Mouse (Mus musculus) kidney, postnatal 4 days (tissue): Measurements from ENCODE around the gene Ptgfrn.

Experiments used
- DNase-seq, 2 experiments: peaks; one replicate each; pipeline ENCODE4 v3.0.0; 2021; ENCODE audit warnings: mixed read lengths in 2 of 2

Gene Ptgfrn

DNA sequence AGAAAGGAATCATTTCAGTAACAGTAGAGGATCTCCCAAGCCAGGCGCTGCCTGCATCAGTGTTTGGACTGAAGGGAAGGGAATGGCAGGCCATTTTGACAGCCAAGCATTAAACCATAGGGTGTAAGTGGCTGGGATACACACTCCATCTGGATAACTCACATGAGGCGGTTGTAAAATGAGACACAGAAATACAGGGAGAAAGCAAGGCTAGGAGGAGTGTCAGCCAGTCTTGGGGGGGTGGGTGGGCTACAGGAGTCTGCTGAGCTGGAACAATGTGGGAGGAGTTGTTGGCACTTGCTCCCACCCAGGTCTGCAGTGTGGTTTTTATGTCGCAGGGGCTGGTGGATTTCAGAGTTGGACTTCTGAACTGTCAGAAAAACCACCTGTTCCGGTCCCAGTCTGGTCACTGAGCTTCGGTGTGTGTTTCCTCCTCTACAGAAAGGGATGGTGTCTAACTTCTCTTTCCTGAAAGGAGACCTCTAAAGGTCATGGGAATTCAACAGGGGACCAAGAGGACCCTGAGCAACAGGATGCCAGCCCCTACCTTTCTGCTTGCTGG, 72.0 kb downstream of the Ptgfrn start:
- no peak for DNase-seq

DNA sequence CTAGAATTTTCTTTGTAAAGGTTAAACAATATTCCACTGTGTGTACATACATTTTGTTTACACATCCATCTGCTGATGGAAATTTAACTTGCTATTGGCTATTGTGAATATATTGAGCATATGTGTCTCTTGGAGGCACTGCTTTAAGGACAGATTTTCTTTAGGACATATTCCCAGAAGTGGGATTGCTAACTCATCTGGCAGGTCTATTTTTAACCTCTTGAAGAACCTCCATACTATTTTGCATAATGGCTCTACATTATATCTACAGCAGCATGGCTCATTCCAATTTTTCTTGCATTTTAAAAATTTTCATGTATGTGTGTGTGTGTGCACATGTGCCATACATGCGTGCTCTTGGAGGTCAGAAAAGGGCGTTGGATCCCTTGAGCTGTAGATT, 74.1 kb downstream of the Ptgfrn start:
- DNase-seq = no peak

DNA sequence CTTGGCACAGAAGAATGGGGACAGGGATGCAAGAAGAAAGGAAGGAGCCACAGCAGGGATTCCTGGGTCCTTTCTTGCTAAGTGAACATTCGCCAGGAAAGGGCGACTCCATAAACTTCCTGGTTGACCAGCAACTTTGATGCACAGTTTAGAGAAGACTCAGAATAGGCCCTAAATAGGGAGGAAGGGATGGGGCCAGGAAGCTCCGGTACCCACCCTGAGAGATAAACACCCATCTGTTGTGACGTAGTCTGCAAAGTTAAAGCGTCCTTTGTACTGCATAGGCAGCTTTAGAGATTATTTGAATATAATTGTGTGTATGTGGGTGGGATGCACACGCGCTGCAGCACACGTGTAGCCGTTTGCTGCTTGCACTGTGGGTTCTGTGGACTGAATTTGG, 75.6 kb downstream of the Ptgfrn start:
- DNase-seq = no peak

GRCm38 (mm10) chr3:101033644-101034043, 76.4 kb downstream of the Ptgfrn start:
- no peak for DNase-seq

GRCm38 (mm10) chr3:101031456-101032142, 78.5 kb downstream of the Ptgfrn start:
- no peak for DNase-seq

GRCm38 (mm10) chr3:101030630-101031029, 79.4 kb downstream of the Ptgfrn start:
- no peak for DNase-seq

DNA sequence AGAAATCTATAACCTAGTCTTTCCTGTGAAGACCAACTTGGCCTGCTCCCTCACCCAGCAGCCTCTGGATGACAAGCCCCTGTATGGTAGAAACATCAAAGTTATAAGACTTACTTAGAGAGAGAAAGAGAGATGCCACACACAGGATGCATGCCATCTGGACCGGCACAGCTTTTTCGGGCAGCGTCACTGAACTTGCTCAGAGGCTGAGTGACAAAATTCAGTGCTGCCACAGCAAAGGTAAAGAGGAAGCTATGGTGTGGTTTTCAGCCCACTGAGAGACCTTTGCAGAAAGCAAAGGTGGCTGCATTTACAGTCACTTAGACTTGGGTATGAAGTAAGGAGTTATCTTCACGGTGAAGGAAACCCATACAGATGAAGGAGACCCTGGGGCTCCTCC, 80.7 kb downstream of the Ptgfrn start, which contains the start of gene Cd101:
Cd101 (minus strand) TSS at position 218 of the 400 bp plus-strand sequence.
- no peak for DNase-seq

- no peak for DNase-seq
Observed at GRCm38 (mm10) chr3:101026741-101027140, 83.3 kb downstream of the Ptgfrn start.

- no peak for DNase-seq
Observed at GRCm38 (mm10) chr3:101022967-101023366, 87.1 kb downstream of the Ptgfrn start.

GRCm38 (mm10) chr3:101021481-101022051, 88.5 kb downstream of the Ptgfrn start:
- DNase-seq = no peak

DNA sequence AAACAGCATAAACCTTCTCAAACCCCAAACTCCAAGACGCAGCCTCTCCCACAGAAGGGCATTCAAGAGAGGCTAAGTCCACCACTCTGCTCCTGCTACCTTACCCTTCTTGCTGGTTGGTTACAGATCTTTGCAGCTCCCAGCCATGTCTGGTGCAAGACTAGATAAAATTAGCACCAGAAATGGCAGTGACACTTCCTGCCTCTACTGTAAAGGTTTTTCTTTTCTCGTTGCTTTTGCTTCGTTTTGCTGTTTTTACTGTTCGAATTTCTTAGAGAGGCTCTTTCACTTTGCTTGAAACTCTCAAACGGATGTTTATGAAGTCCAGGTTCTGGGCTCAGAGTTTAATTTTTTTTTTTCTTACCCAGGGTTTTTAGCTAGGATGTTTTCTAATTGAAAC, 89.0 kb downstream of the Ptgfrn start:
- DNase-seq = no peak

DNA sequence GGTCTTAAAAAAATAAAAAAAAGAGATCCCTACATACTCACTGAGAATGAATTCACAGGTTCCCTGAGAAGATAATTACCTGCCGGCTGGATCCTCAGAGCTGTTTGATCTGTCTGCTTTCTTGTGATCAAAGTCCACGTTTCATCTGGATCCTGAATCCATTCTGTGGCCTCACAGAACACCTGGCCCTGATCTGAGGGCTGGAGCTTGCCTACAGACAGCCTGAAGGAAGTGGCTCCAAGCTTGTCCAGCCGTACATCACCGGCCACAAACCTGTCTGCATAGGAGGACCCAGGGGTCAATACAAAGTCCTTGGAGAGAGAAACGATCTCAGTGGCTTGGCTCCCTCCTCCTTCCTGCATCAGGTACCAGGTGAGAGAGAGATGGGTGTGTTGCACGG, 91.6 kb downstream of the Ptgfrn start:
- no peak for DNase-seq

DNA sequence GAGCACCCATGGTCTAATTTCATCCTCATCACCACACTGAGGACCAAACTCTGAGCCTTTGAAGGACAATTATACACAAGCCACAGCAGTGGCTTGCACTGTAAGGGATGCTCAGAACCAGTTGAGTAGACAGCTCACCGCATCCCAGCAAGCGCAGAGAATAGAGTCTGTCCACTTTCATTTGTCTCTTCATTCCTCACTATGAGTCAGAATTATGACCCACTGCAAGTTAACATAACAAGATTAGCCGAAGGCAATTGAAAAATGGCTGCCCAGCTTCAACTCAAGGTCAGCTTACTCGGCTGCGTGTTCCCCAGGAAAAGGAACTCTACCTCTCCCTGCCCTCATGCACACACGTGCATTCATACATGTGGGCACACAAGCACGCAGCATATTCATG, 94.0 kb downstream of the Ptgfrn start:
- no peak for DNase-seq

DNA sequence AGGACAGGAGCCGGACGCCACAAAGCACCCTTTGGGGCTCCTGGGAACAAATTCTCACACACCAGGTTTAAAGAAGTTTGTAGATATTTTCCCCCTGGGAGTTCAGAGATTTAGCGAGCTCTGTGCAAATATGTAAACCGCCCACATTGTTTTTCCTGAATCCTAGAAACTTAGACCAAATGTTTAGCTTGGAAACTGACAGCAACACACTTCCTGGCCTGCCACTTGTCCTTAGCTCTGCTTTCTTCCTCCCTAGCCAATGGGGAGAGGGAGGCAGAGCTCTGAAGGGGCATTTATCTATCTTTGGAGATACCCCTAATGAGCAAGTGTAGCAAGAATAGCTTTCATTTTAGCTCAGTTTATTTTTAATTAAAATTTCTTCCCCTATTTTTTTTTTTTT, 94.8 kb downstream of the Ptgfrn start:
- DNase-seq = no peak

DNA sequence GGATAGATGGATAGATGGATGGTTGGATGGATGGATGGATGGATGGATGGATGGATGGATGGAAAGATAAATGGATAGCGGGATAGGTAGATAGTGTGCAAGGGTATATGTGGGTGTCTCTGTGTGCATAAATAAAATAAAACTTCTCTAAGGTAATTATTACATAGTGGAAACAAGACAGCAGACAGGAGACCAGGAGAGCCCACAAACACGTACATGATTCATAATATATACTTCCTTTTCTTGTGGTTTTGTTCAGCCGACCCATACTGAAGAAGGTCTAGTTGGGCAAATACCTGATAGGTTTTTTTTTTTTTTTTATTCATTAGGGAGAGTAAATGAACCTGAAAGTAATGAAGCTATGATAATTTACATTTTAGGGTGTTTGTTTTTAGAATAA, 96.5 kb downstream of the Ptgfrn start:
- DNase-seq = no peak

- DNase-seq = no peak
Observed at GRCm38 (mm10) chr3:101013005-101013404, 97.1 kb downstream of the Ptgfrn start.

- no peak for DNase-seq
Observed at GRCm38 (mm10) chr3:101012597-101012996, 97.5 kb downstream of the Ptgfrn start.

- DNase-seq = peak; percentile 18 to 33
Observed at GRCm38 (mm10) chr3:101012131-101012571, 97.9 kb downstream of the Ptgfrn start.

DNA sequence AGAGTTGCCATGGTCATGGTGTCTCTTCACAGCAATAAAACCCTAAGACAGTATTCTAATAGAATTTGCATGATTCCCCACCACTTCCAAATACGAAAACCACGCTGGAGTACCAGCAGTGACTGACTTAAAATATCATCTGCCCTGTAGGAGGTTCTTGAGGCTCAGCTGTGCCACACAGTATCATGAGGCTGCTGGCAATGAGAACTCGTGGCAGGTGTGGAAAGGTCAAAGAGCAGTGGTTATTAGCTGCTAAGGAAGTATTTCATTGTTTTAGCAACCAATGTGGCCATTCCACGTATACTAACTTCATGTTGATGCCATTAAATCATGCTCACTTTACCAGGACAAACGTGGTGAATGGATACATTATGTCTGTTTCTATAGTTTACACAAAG, 98.9 kb downstream of the Ptgfrn start:
- DNase-seq = no peak

GRCm38 (mm10) chr3:101010589-101011202, 99.4 kb downstream of the Ptgfrn start:
- no peak for DNase-seq

GRCm38 (mm10) chr3:101007112-101007782, 102.8 kb downstream of the Ptgfrn start:
- DNase-seq = no peak

- DNase-seq = no peak
Observed at GRCm38 (mm10) chr3:101005392-101005791, 104.7 kb downstream of the Ptgfrn start.
